Mouse (Mus musculus): ENCODE results near the gene Gm21746.
"Not testable (repeated sequence)": the region's sequence is repeated elsewhere in the genome, so short reads cannot be mapped to it uniquely, and the experiment has no call there.

Gm21746 gene

DNA sequence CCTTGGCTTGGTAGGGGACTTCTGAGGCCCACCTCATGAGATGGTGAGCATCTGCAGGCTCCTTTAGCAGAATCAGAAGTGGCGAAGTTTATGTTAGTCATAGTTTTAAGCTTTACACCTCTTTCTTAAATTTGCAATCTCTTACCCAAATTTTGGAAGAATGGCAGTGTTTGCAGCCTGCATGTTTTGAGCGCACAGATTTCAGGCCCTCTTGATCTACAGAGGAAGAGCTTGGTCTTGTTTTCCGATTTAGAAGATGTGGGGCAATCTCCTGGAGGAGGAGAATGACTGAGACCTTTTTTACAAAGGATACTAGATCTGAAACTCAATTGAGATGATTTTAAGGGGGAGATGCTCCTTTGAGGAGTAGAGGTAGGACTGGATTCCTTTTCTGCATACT is at the start of gene Gm21746:
Gene Gm21746, minus strand, starts transcription at position 101 of the 400 bp plus-strand sequence.
- not testable (repeated sequence) for DNase-seq

DNA sequence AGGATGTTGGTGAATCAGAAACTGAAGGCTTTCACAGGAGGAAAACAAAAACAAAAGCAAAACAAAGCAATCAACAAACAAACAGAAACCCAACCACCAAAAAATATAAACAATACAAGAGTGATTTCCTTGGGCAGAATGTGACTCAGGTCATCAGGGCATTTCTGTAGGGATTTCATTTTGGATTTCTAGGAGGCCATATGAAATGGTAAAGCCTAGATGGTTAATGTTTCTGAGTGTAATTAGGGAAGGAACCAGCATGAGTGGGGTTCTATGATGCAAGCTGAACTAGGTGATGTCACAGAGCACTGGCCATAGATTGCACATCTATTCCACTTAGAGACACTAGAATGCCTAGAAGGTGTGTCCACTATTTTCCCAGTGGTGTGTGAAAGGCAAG is 29.0 kb upstream of the Gm21746 start, which contains the start of gene Gm20873:
Gene Gm20873, plus strand, starts transcription at position 301 of the 400 bp plus-strand sequence.
- not testable (repeated sequence) for DNase-seq
